In genomic region chr13:69542571-69543352, GRCm38 (mm10) we compare ENCODE assay signal across 11 mouse cellular contexts. TPM values are rescaled to one million over a fixed set of nuclear protein-coding genes. Genes with fewer than 3 reads are reported as not detected.
DNase-seq lines count a peak whose midpoint lies in the region; ATAC-seq lines count a peak whose summit lies in the region.
"Had no signal": no experiment of that assay in that cellular context is flagged by ENCODE, and none has a peak within 500 bp of the region (broad histone marks: within the 10 kb centered on the region; RNA-seq: fewer than 3 reads in every experiment).

No protein-coding gene starts in this region.

- DNase-seq in lung, postnatal 4 days = no peak
- peak; percentile 64 for DNase-seq in gastrocnemius, postnatal 10 days
- no peak for DNase-seq in thymus, postnatal 25 days
- DNase-seq in retina, embryonic 14.5 days (ENCODE audit: low spot score) = no peak
- DNase-seq: cerebellum, postnatal 36 days; kidney, postnatal 14 days had no signal

- H3K9me3 ChIP-seq in lung, embryonic 15.5 days = no peaks in the 10 kb centered on the region
- H3K9me3 ChIP-seq in heart, embryonic 16.5 days (replicated peaks; ENCODE audit: control insufficient read depth, low read length) = no peaks in the 10 kb centered on the region
- no peaks in the 10 kb centered on the region for H3K9me3 ChIP-seq in stomach, embryonic 15.5 days
- H3K9me3 ChIP-seq: forebrain, embryonic 10.5 days; liver, embryonic 15.5 days had no signal

- no peak overlapping the region for H3K4me3 ChIP-seq in lung, embryonic 15.5 days
- peak overlapping the region; percentile 29; the same call in 1 of the 2 replicates for H3K4me3 ChIP-seq in heart, embryonic 16.5 days (ENCODE audit: low read length)
- H3K4me3 ChIP-seq in stomach, embryonic 15.5 days (replicated peaks) = no peak overlapping the region
- H3K4me3 ChIP-seq: forebrain, embryonic 10.5 days; liver, embryonic 15.5 days had no signal

- peaks cover 26% of the 10 kb centered on the region for H3K4me1 ChIP-seq in lung, embryonic 15.5 days
- peaks cover 47% of the 10 kb centered on the region for H3K4me1 ChIP-seq in heart, embryonic 16.5 days (ENCODE audit: control insufficient read depth, insufficient read depth, low read length)
- peaks cover 19% of the 10 kb centered on the region for H3K4me1 ChIP-seq in stomach, embryonic 15.5 days

- ATAC-seq in lung, embryonic 15.5 days (ENCODE audit: borderline replicate concordance, extremely low read depth, low FRiP score, low TSS enrichment) = no peak
- peak; percentile 63 for ATAC-seq in heart, embryonic 16.5 days (replicated peaks; ENCODE audit: extremely low read depth, insufficient read depth, low FRiP score)
- ATAC-seq in stomach, embryonic 15.5 days (ENCODE audit: insufficient read depth, low FRiP score, low read depth) = 0 out of 2 replicates have a peak, but pooled peaks have one; percentile 25

- H3K9ac ChIP-seq in lung, embryonic 15.5 days = no peak overlapping the region
- H3K9ac ChIP-seq in heart, embryonic 16.5 days (ENCODE audit: low read length) = peak overlapping the region; percentile 57
- H3K9ac ChIP-seq in stomach, embryonic 15.5 days = no peak overlapping the region
- H3K9ac ChIP-seq: liver, embryonic 15.5 days had no signal

- H3K27ac ChIP-seq in lung, embryonic 15.5 days = 0 out of 2 replicates have a peak overlapping the region, but pooled peaks have one; percentile 24
- H3K27ac ChIP-seq in heart, embryonic 16.5 days (ENCODE audit: low read length) = peak overlapping the region; percentile 80
- peak overlapping the region; percentile 41 for H3K27ac ChIP-seq in stomach, embryonic 15.5 days
- H3K27ac ChIP-seq: forebrain, embryonic 10.5 days; liver, embryonic 15.5 days had no signal

- no peaks in the 10 kb centered on the region; the same call in 1 of the 2 replicates for H3K27me3 ChIP-seq in lung, embryonic 15.5 days
- no peaks in the 10 kb centered on the region for H3K27me3 ChIP-seq in heart, embryonic 16.5 days (ENCODE audit: control insufficient read depth, insufficient read depth, low read length)
- no peaks in the 10 kb centered on the region for H3K27me3 ChIP-seq in stomach, embryonic 15.5 days (replicated peaks)

- H3K4me2 ChIP-seq in lung, embryonic 15.5 days = no peak overlapping the region; the same call in 1 of the 2 replicates
- H3K4me2 ChIP-seq in heart, embryonic 16.5 days (ENCODE audit: low read depth, low read length) = peak overlapping the region; percentile 60
- H3K4me2 ChIP-seq in stomach, embryonic 15.5 days = peak overlapping the region; percentile 32

- WGBS in lung, embryonic 15.5 days = 48% methylated on average over 17 of the region's 17 CpGs
- WGBS in heart, embryonic 16.5 days = 35% methylated on average over 17 of the region's 17 CpGs
- WGBS in stomach, embryonic 15.5 days = 35% methylated on average over 17 of the region's 17 CpGs

- no peaks in the 10 kb centered on the region for H3K36me3 ChIP-seq in lung, embryonic 15.5 days
- no peaks in the 10 kb centered on the region for H3K36me3 ChIP-seq in heart, embryonic 16.5 days (ENCODE audit: control insufficient read depth, insufficient read depth)
- no peaks in the 10 kb centered on the region for H3K36me3 ChIP-seq in stomach, embryonic 15.5 days
- H3K36me3 ChIP-seq: forebrain, embryonic 10.5 days; liver, embryonic 15.5 days had no signal

RNA-seq across cellular contexts. Expression of gene Tent4a, which starts 8.3 kb away (rescaled TPM):
- polyA plus RNA-seq in lung, embryonic 15.5 days (2015; fragmentation: Nextera tagmentation; extraction: Ambion mirVana) = 5.3 and 5.7 TPM in 2 replicates
- total RNA-seq in gastrocnemius, postnatal 10 days (2021) = 10 to 100 TPM; 11.6 to 14.3 TPM
- 3.3 and 3.5 TPM in 2 replicates for polyA plus RNA-seq in heart, embryonic 16.5 days (2015; fragmentation: Nextera tagmentation; extraction: Ambion mirVana)
- 5.1 and 5.6 TPM in 2 replicates for polyA plus RNA-seq in stomach, embryonic 15.5 days (2015; fragmentation: Nextera tagmentation; extraction: Ambion mirVana)

RNA-seq across cellular contexts. Expression of gene Nsun2, which starts 9.2 kb away (rescaled TPM):
- polyA plus RNA-seq in lung, embryonic 15.5 days (2015; fragmentation: Nextera tagmentation; extraction: Ambion mirVana) = 112 and 113 TPM in 2 replicates
- total RNA-seq in gastrocnemius, postnatal 10 days (2021) = 10 to 100 TPM; 42.8 to 50.4 TPM
- 66.1 and 78.0 TPM in 2 replicates for polyA plus RNA-seq in heart, embryonic 16.5 days (2015; fragmentation: Nextera tagmentation; extraction: Ambion mirVana)
- polyA plus RNA-seq in stomach, embryonic 15.5 days (2015; fragmentation: Nextera tagmentation; extraction: Ambion mirVana) = 117 and 120 TPM in 2 replicates

Comparison
In these comparisons a context has a peak if more than half of its experiments do, and no peak if none do; other contexts are left out.
1. H3K27ac ChIP-seq: peak in every context shown above with its lines; median percentile 80 in heart, embryonic 16.5 days; 41 in stomach, embryonic 15.5 days; 24 in lung, embryonic 15.5 days.